Mouse (Mus musculus) 416B (cell line): ENCODE results near the gene Pam16.
"Not testable (repeated sequence)": the region's sequence is repeated elsewhere in the genome, so short reads cannot be mapped to it uniquely, and the experiment has no call there.

Source experiments
- DNase-seq: peaks from one replicate; pipeline ENCODE4 v3.0.0; 2011; ENCODE audit warnings: low read depth

Pam16 gene

GRCm38 (mm10) chr16:4592909-4593875, 31.6 kb downstream of the Pam16 start:
- DNase-seq, result no peak

- DNase-seq, result peak; percentile 59
Measured at GRCm38 (mm10) chr16:4590236-4590635, 34.6 kb downstream of the Pam16 start.

- no peak for DNase-seq
Measured at GRCm38 (mm10) chr16:4587516-4588210, 37.1 kb downstream of the Pam16 start.

- DNase-seq, result peak; percentile 98
Measured at GRCm38 (mm10) chr16:4586531-4587123, 38.2 kb downstream of the Pam16 start.

- DNase-seq, result no peak
Measured at GRCm38 (mm10) chr16:4585642-4586530, 38.9 kb downstream of the Pam16 start.

- no peak for DNase-seq
Measured at GRCm38 (mm10) chr16:4584438-4584837, 40.4 kb downstream of the Pam16 start.

- DNase-seq, result peak; percentile 83
Measured at GRCm38 (mm10) chr16:4583807-4584206, 41.0 kb downstream of the Pam16 start.

- not testable (repeated sequence) for DNase-seq
Measured at GRCm38 (mm10) chr16:4581179-4581578, 43.6 kb downstream of the Pam16 start.

- DNase-seq, result no peak
Measured at GRCm38 (mm10) chr16:4578630-4579029, 46.2 kb downstream of the Pam16 start.

- DNase-seq, result peak; percentile 88
Measured at GRCm38 (mm10) chr16:4576873-4577272, 47.9 kb downstream of the Pam16 start.

GRCm38 (mm10) chr16:4576038-4576437, 48.8 kb downstream of the Pam16 start:
- DNase-seq, result no peak

- no peak for DNase-seq
Measured at GRCm38 (mm10) chr16:4570737-4571136, 54.1 kb downstream of the Pam16 start.

- DNase-seq, result peak; percentile 84
Measured at GRCm38 (mm10) chr16:4567912-4568311, 56.9 kb downstream of the Pam16 start.
